Mouse (Mus musculus) ES-Bruce4 (cell line): ENCODE measurements around the gene Pdik1l.

Experiments used
- CTCF ChIP-seq: IDR thresholded peaks from one replicate; pipeline ENCODE4 v1.8.1; 2011; ENCODE audit warnings: low read depth, low read length
- EP300 ChIP-seq: IDR thresholded peaks from 2 replicates; pipeline ENCODE4 v1.6.1; 2011; ENCODE audit warnings: low read depth, low read length; ENCODE audit not compliant: insufficient read depth

GRCm38 (mm10) chr4:134250116-134250929, 37.4 kb downstream of the Pdik1l start:
- TF ChIP-seq EP300 (no peak), CTCF (no peak)
